Mouse (Mus musculus): ENCODE results near the gene Uqcc3. TPM values are rescaled to one million over a fixed set of nuclear protein-coding genes. Genes with fewer than 3 reads are reported as not detected.

Gene Uqcc3
- polyA plus RNA-seq (2012; ENCODE audit: insufficient read depth, low replicate concordance) = 6.2 and 84.6 TPM in 2 replicates

GRCm38 (mm10) chr19:8880311-8881033 is at the start of gene Uqcc3:
Uqcc3 (minus strand) TSS chr19:8880923.
- H3K4me1 ChIP-seq = peaks cover 32% of the 10 kb centered on the region
- H3K9me3 ChIP-seq = no peaks in the 10 kb centered on the region
- peak within 1 kb of the TSS; percentile 100 for H3K4me3 ChIP-seq (replicated peaks)
- H3K36me3 ChIP-seq (replicated peaks; ENCODE audit: low read length) = peaks cover 39% of the 10 kb centered on the region
- H3K27me3 ChIP-seq (replicated peaks) = no peaks in the 10 kb centered on the region
- no peak for TF ChIP-seq GATA1 (IDR thresholded peaks at IDR 0.05; ENCODE audit: borderline replicate concordance, low read length)
- no peak for TF ChIP-seq FLI1 (IDR thresholded peaks at IDR 0.05; ENCODE audit: low read length)

DNA sequence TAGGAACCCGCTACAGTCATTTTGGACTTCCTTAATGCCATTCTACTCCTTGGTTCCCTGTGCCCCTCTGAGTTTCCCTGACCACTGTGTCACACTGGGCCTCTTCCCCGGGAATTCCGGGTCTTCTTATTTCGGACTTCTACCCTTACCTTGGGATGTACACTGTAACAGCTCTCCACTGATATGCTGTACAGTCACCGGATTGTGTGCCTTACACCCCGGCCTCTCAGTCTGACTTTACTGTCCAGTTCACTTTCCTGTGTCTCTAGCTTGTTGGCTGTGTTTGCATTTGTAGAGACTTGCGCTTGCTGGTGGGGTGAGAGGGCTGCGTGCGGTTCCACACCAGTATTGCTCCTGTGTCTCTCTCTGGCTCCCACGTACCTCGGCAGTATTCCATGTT is 49.4 kb upstream of the Uqcc3 start:
- peak overlapping the region; percentile 97 for H3K4me3 ChIP-seq (replicated peaks)
- H3K9me3 ChIP-seq = no peaks in the 10 kb centered on the region
- H3K4me1 ChIP-seq = peaks cover 45% of the 10 kb centered on the region
- no peak for TF ChIP-seq GATA1 (IDR thresholded peaks at IDR 0.05; ENCODE audit: borderline replicate concordance, low read length)
- peaks cover 79% of the 10 kb centered on the region for H3K36me3 ChIP-seq (replicated peaks; ENCODE audit: low read length)
- H3K27me3 ChIP-seq (replicated peaks) = no peaks in the 10 kb centered on the region

DNA sequence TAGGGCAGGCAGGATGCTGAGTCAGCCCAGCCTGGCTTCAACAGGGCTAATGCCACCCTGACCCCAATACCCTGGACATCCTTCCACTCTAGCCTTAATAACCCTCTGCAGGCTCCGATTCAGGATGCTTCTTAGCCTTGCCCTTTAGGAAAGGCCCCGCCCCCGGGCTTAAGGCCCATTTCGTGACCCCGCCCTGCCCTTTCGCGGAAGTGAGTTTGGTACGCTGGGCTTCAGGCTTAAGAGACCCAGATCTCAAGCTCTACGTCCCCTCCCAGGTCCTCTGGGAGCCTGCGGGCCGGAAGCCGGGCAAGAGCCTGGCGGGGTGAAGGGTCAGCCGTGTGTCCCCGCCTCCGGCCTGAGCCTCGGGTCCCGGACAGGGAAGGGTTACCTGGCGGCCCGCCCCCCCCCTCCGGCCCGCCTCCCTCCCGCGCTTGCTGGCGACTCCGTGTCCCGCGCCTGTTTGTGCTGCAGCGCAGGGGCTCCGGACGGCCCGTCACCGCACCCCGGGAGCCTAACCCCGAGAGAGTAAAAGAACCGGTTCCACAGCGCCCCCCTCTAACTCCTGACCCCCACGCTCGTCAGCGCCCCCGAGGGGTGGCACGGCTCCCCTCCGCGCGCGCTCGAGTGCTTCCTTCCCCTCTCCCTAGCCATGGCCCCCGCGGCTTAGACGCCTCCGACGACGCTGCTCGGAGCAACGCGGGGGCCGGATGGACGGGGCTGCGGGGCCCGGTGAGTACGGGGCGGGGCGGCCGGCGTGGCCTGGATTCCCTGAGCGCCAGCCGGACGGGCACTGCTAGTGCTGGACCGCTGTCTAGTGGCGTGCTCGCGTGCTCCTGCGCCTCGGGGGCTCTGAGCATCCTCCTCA is 48.7 kb upstream of the Uqcc3 start, which contains the start of the genes Rom1 and Eml3:
TSS of gene Rom1 (minus strand) at position 133 of the 865 bp plus-strand sequence.
TSS of gene Eml3 (plus strand) at position 329 of the 865 bp plus-strand sequence.
- Histone ChIP-seq H3K36me3 (replicated peaks; ENCODE audit: low read length) (peaks cover 75% of the 10 kb centered on the region), H3K4me1 (peaks cover 45% of the 10 kb centered on the region), H3K27me3 (replicated peaks) (no peaks in the 10 kb centered on the region)

GRCm38 (mm10) chr19:8928689-8929223 is 48.0 kb upstream of the Uqcc3 start:
- H3K27me3 ChIP-seq (replicated peaks) = no peaks in the 10 kb centered on the region
- peak overlapping the region; percentile 97 for H3K4me3 ChIP-seq (replicated peaks)
- no peaks in the 10 kb centered on the region for H3K9me3 ChIP-seq
- peaks cover 47% of the 10 kb centered on the region for H3K4me1 ChIP-seq
- H3K36me3 ChIP-seq (replicated peaks; ENCODE audit: low read length) = peaks cover 73% of the 10 kb centered on the region
- TF ChIP-seq GATA1 (IDR thresholded peaks at IDR 0.05; ENCODE audit: borderline replicate concordance, low read length) (no peak), FLI1 (IDR thresholded peaks at IDR 0.05; ENCODE audit: low read length) (no peak)

More for the DNA sequence above, 48.7 kb upstream of the Uqcc3 start, which contains the start of the genes Rom1 and Eml3:
- no peaks in the 10 kb centered on the region for H3K9me3 ChIP-seq
- TF ChIP-seq FLI1 (IDR thresholded peaks at IDR 0.05; ENCODE audit: low read length) (no peak), GATA1 (IDR thresholded peaks at IDR 0.05; ENCODE audit: borderline replicate concordance, low read length) (no peak)
- H3K4me3 ChIP-seq (replicated peaks) = peak within 1 kb of the TSS; percentile 97

DNA sequence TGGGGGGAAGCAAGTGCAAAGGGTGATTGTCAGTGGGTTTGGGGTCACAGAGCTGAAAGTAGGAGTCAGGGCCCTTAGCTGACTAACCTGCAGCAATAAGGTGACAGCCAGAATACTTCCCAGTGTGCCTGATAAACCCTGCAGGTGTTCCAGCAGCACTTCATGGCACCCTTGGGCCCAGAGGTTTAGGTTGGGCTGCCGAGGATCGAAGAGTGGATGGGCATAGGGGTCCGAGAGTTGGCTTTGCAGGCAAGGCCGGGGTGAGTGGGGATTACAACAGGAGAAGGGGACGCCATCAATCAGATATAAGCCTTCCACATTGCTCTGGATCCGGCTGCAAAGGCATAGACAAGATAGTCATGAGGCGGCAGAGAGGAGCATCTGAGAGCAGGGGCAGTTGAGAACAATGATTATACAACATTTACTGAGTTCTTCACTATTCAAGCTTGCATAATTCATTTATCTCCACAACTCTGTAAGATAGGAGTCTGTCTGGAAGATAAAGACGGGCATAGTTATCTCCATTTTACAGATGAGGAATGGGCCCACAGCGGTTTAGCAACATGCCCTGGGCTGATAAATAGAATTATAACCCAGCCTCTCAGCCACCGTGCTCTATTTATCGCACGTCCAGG is 47.3 kb upstream of the Uqcc3 start:
- Histone ChIP-seq H3K27me3 (replicated peaks) (no peaks in the 10 kb centered on the region), H3K36me3 (replicated peaks; ENCODE audit: low read length) (peaks cover 69% of the 10 kb centered on the region), H3K4me3 (replicated peaks) (no peak overlapping the region), H3K4me1 (peaks cover 55% of the 10 kb centered on the region), H3K9me3 (no peaks in the 10 kb centered on the region)
- no peak for TF ChIP-seq FLI1 (IDR thresholded peaks at IDR 0.05; ENCODE audit: low read length)
- no peak for TF ChIP-seq GATA1 (IDR thresholded peaks at IDR 0.05; ENCODE audit: borderline replicate concordance, low read length)

DNA sequence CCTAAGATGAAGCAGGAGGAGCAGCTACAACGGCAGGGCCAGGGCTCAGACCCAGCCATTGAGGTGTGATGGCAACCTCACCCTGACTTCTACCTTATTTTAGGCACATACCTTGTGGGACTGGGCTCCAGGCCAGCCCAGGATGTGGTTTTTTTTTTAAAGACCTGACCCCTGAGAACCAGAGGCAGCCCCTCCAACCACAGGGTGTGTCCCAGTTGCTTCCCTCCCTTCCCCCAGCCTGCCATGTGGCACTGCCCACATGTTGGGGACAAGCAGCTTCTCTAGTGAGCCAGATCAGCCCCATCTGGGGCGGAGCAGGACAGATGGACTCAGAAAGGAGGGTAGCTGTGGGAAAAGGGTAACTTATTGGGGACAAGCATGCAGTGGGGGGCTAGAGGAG is 46.0 kb upstream of the Uqcc3 start:
- peaks cover 63% of the 10 kb centered on the region for H3K4me1 ChIP-seq
- no peaks in the 10 kb centered on the region for H3K9me3 ChIP-seq
- H3K27me3 ChIP-seq (replicated peaks) = no peaks in the 10 kb centered on the region
- no peak overlapping the region for H3K4me3 ChIP-seq (replicated peaks)
- TF ChIP-seq FLI1 (IDR thresholded peaks at IDR 0.05; ENCODE audit: low read length) (no peak), GATA1 (IDR thresholded peaks at IDR 0.05; ENCODE audit: borderline replicate concordance, low read length) (no peak)
- peaks cover 68% of the 10 kb centered on the region for H3K36me3 ChIP-seq (replicated peaks; ENCODE audit: low read length)

DNA sequence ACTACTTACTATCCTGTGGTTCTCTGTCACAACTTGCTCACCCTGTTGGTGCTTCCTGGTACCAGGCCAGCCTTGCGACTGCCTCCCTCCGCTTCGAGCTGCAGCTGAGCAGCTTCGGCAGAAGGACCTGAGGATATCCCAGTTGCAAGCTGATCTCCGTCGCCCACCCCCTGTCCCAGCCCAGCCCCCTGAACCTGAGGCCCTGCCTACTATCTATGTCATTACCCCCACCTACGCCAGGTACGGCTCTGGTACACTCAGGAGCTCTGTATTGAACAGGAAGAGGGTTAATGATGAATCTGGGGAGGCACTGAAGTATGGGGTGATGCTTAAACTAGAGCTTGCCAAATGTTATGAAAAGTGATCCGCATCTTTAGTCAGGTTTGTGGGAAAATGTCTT is 41.0 kb upstream of the Uqcc3 start:
- Histone ChIP-seq H3K4me3 (replicated peaks) (peak overlapping the region; percentile 79), H3K9me3 (no peaks in the 10 kb centered on the region), H3K4me1 (peaks cover 48% of the 10 kb centered on the region), H3K36me3 (replicated peaks; ENCODE audit: low read length) (peaks cover 43% of the 10 kb centered on the region), H3K27me3 (replicated peaks) (no peaks in the 10 kb centered on the region)
- TF ChIP-seq FLI1 (IDR thresholded peaks at IDR 0.05; ENCODE audit: low read length) (no peak), GATA1 (IDR thresholded peaks at IDR 0.05; ENCODE audit: borderline replicate concordance, low read length) (no peak)

- Histone ChIP-seq H3K9me3 (no peaks in the 10 kb centered on the region), H3K27me3 (replicated peaks) (no peaks in the 10 kb centered on the region), H3K4me3 (replicated peaks) (peak overlapping the region; percentile 97), H3K4me1 (peaks cover 42% of the 10 kb centered on the region), H3K36me3 (replicated peaks; ENCODE audit: low read length) (peaks cover 43% of the 10 kb centered on the region)
- TF ChIP-seq GATA1 (IDR thresholded peaks at IDR 0.05; ENCODE audit: borderline replicate concordance, low read length) = no peak
- TF ChIP-seq FLI1 (IDR thresholded peaks at IDR 0.05; ENCODE audit: low read length) = no peak
Observed at GRCm38 (mm10) chr19:8920836-8921291, 40.1 kb upstream of the Uqcc3 start.

DNA sequence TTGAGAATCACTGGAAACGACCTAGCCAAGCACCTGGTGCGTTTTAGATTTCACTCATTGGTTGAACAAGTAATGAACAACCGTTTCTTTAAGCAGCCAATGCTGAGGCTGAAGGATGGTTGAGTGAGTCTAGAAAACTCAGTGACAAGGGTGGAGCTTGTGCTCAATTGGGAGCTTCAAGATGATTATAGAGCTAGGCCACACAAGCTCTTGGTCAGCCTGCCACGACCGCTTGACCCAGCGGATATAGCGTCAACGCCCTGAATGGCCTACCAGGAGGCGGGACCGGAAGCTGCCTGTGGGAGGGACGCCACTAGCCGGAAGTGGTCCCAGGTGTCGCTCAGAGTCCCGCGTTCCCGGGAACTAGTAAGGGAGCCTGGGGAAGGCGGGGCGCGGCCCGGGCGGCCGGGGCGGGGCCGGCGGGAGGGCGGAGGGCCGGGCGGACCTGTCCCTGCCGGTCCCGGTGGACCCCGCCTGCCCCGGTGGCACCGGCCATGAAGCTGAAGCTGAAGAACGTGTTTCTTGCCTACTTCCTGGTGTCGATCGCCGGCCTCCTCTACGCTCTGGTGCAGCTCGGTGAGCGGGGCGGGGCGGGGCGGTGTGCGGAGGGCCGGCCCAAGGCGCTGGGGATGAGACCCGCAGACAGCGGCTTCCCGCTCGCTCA is 39.5 kb upstream of the Uqcc3 start, which contains the start of gene B3gat3:
TSS of gene B3gat3 (plus strand) at position 302 of the 664 bp plus-strand sequence.
- H3K36me3 ChIP-seq (replicated peaks; ENCODE audit: low read length) = peaks cover 43% of the 10 kb centered on the region

More for the DNA sequence above, 39.5 kb upstream of the Uqcc3 start, which contains the start of gene B3gat3:
- H3K4me3 ChIP-seq (replicated peaks) = peak within 1 kb of the TSS; percentile 97
- no peaks in the 10 kb centered on the region for H3K9me3 ChIP-seq
- peaks cover 38% of the 10 kb centered on the region for H3K4me1 ChIP-seq
- no peaks in the 10 kb centered on the region for H3K27me3 ChIP-seq (replicated peaks)
- peak; percentile 91 for TF ChIP-seq FLI1 (IDR thresholded peaks at IDR 0.05; ENCODE audit: low read length)
- TF ChIP-seq GATA1 (IDR thresholded peaks at IDR 0.05; ENCODE audit: borderline replicate concordance, low read length) = no peak
